Mouse (Mus musculus) MEL (cell line): ENCODE data around the gene Plin1. TPM values are rescaled to one million over a fixed set of nuclear protein-coding genes. Genes with fewer than 3 reads are reported as not detected.

Experiments used
- DNase-seq: peaks from one replicate; pipeline ENCODE4 v3.0.0; 2011; ENCODE audit warnings: low read depth, low spot score
- H3K27ac ChIP-seq: 2 replicates; pipeline ENCODE4 v1.5.1; 2012; ENCODE audit warnings: low read depth, mild to moderate bottlenecking, control low read depth, low read length, moderate library complexity; ENCODE audit not compliant: control insufficient read depth
- H3K27me3 ChIP-seq, 2 experiments: fragments of 150-350 bp in 1 of 2; sonication (generic) in 1 of 2; 2 replicates each; pipeline ENCODE4 v1.6.1; 2012; ENCODE audit warnings: low read length in 2 of 2, mild to moderate bottlenecking in 2 of 2, improper control_type of control experiment in 1 of 2, moderate library complexity in 1 of 2; ENCODE audit not compliant: insufficient read depth in 2 of 2, control insufficient read depth in 1 of 2
- H3K36me3 ChIP-seq, 2 experiments: 2 replicates each; pipeline ENCODE4 v1.6.1; 2012 to 2014; ENCODE audit warnings: low read length in 2 of 2, improper control_type of control experiment in 1 of 2, inconsistent platforms in 1 of 2, mild to moderate bottlenecking in 1 of 2; ENCODE audit not compliant: insufficient read depth in 2 of 2, control insufficient read depth in 1 of 2
- H3K4me1 ChIP-seq, 2 experiments: fragments of 150-350 bp in 1 of 2; sonication (generic) in 1 of 2; 2 replicates each; pipeline ENCODE4 v1.6.1; 2012; ENCODE audit warnings: low read length in 2 of 2, improper control_type of control experiment in 1 of 2, mild to moderate bottlenecking in 1 of 2; ENCODE audit not compliant: insufficient read depth in 2 of 2, control insufficient read depth in 1 of 2
- H3K4me3 ChIP-seq, 2 experiments: fragments of 150-350 bp in 1 of 2; sonication (generic) in 1 of 2; 2 replicates each; pipeline ENCODE4 v1.5.1; 2012; ENCODE audit warnings: low read depth in 2 of 2, low read length in 2 of 2, mild to moderate bottlenecking in 2 of 2, moderate library complexity in 2 of 2, control low read depth in 1 of 2, improper control_type of control experiment in 1 of 2; ENCODE audit not compliant: control insufficient read depth in 1 of 2, insufficient read depth in 1 of 2
- H3K79me2 ChIP-seq: 2 replicates; pipeline ENCODE4 v1.6.1; 2012; ENCODE audit warnings: mild to moderate bottlenecking, low read length, moderate library complexity; ENCODE audit not compliant: control insufficient read depth, poor library complexity, insufficient read depth
- H3K9ac ChIP-seq: 2 replicates; pipeline ENCODE4 v1.6.1; 2012; ENCODE audit warnings: low read depth, mild to moderate bottlenecking, control low read depth, low read length, moderate library complexity; ENCODE audit not compliant: control insufficient read depth, poor library complexity, severe bottlenecking
- H3K9me3 ChIP-seq: fragments of 150-350 bp; sonication (generic); replicated peaks from 2 replicates; pipeline ENCODE4 v1.6.1; 2012; ENCODE audit warnings: mild to moderate bottlenecking, low read length, improper control_type of control experiment, moderate library complexity; ENCODE audit not compliant: insufficient read depth
- BHLHE40 ChIP-seq: IDR thresholded peaks from 2 replicates; pipeline ENCODE4 v1.6.1; 2012; ENCODE audit warnings: low read depth, mild to moderate bottlenecking, inconsistent platforms, low read length, improper control_type of control experiment, borderline replicate concordance
- CHD1 ChIP-seq: IDR thresholded peaks from 2 replicates; pipeline ENCODE4 v1.6.1; 2012; ENCODE audit warnings: low read depth, mild to moderate bottlenecking, inconsistent platforms, low read length, improper control_type of control experiment
- CHD2 ChIP-seq: IDR thresholded peaks from 2 replicates; pipeline ENCODE4 v1.6.1; 2011; ENCODE audit warnings: low read length, improper control_type of control experiment
- CTCF ChIP-seq, 3 experiments: IDR thresholded peaks in 2 of 3; conservative IDR thresholded peaks in 1 of 3; 2 replicates each; pipeline ENCODE4 v1.5.1; 2011 to 2012; ENCODE audit warnings: low read length in 3 of 3, low read depth in 2 of 3, mild to moderate bottlenecking in 2 of 3, improper control_type of control experiment in 1 of 3, inconsistent platforms in 1 of 3, mixed read lengths in 1 of 3, moderate library complexity in 1 of 3; ENCODE audit not compliant: control insufficient read depth in 1 of 3, insufficient read depth in 1 of 3, poor library complexity in 1 of 3, severe bottlenecking in 1 of 3
- ELF1 ChIP-seq: IDR thresholded peaks from 2 replicates; pipeline ENCODE4 v1.6.1; 2014; ENCODE audit warnings: low read depth, mild to moderate bottlenecking, inconsistent platforms, low read length, improper control_type of control experiment, moderate library complexity
- EP300 ChIP-seq, 2 experiments: IDR thresholded peaks; 2 replicates each; pipeline ENCODE4 v1.6.1; 2011; ENCODE audit warnings: improper control_type of control experiment in 2 of 2, low read length in 2 of 2, low read depth in 1 of 2, mild to moderate bottlenecking in 1 of 2
- HCFC1 ChIP-seq: IDR thresholded peaks from 2 replicates; pipeline ENCODE4 v1.6.1; 2012; ENCODE audit warnings: low read depth, mild to moderate bottlenecking, inconsistent platforms, low read length, improper control_type of control experiment, moderate library complexity
- JUND ChIP-seq: IDR thresholded peaks from 2 replicates; pipeline ENCODE4 v1.6.1; 2011; ENCODE audit warnings: low read depth, mild to moderate bottlenecking, improper control_type of control experiment, low read length
- KAT2A ChIP-seq: conservative IDR thresholded peaks from 2 replicates; pipeline ENCODE4 v1.6.1; 2012; ENCODE audit warnings: low read depth, low read length, improper control_type of control experiment, inconsistent platforms
- MAZ ChIP-seq: IDR thresholded peaks from 2 replicates; pipeline ENCODE4 v1.6.1; 2012; ENCODE audit warnings: low read depth, mild to moderate bottlenecking, inconsistent platforms, low read length, improper control_type of control experiment
- MEF2A ChIP-seq: IDR thresholded peaks from 2 replicates; pipeline ENCODE4 v1.6.1; 2014; ENCODE audit warnings: low read depth, mild to moderate bottlenecking, inconsistent platforms, low read length, improper control_type of control experiment; ENCODE audit not compliant: poor library complexity, insufficient replicate concordance, severe bottlenecking; ENCODE audit errors: extremely low read depth
- MXI1 ChIP-seq: IDR thresholded peaks from 2 replicates; pipeline ENCODE4 v1.6.1; 2011; ENCODE audit warnings: mild to moderate bottlenecking, low read depth, low read length, improper control_type of control experiment
- MYB ChIP-seq: IDR thresholded peaks from 2 replicates; pipeline ENCODE4 v1.6.1; 2011; ENCODE audit warnings: mild to moderate bottlenecking, low read depth, low read length, improper control_type of control experiment
- MYC ChIP-seq: IDR thresholded peaks from 2 replicates; pipeline ENCODE4 v1.6.1; 2011; ENCODE audit warnings: low read depth, mild to moderate bottlenecking, low read length, improper control_type of control experiment, moderate library complexity
- NRF1 ChIP-seq: IDR thresholded peaks from 2 replicates; pipeline ENCODE4 v1.6.1; 2014; ENCODE audit warnings: low read depth, mild to moderate bottlenecking, inconsistent platforms, low read length, improper control_type of control experiment, moderate library complexity; ENCODE audit not compliant: poor library complexity, insufficient read depth, severe bottlenecking
- POLR2A ChIP-seq, 2 experiments: IDR thresholded peaks; 2 replicates each; pipeline ENCODE4 v1.6.1; 2011 to 2012; ENCODE audit warnings: low read length in 2 of 2, mild to moderate bottlenecking in 2 of 2, control low read depth in 1 of 2, improper control_type of control experiment in 1 of 2, low read depth in 1 of 2, moderate library complexity in 1 of 2; ENCODE audit not compliant: control insufficient read depth in 1 of 2, insufficient read depth in 1 of 2, poor library complexity in 1 of 2
- POLR2AphosphoS5 ChIP-seq: IDR thresholded peaks from 2 replicates; pipeline ENCODE4 v1.6.1; 2012; ENCODE audit warnings: low read depth, borderline replicate concordance, mild to moderate bottlenecking, inconsistent platforms, low read length, moderate library complexity, mixed read lengths
- RAD21 ChIP-seq: IDR thresholded peaks from 2 replicates; pipeline ENCODE4 v1.6.1; 2011; ENCODE audit warnings: mild to moderate bottlenecking, low read depth, low read length, improper control_type of control experiment
- SMC3 ChIP-seq: IDR thresholded peaks from 2 replicates; pipeline ENCODE4 v1.6.1; 2011; ENCODE audit warnings: low read depth, low read length, improper control_type of control experiment
- TCF12 ChIP-seq: IDR thresholded peaks from 2 replicates; pipeline ENCODE4 v1.6.1; 2014; ENCODE audit warnings: low read depth, mild to moderate bottlenecking, inconsistent platforms, low read length, improper control_type of control experiment, moderate library complexity
- USF1 ChIP-seq: IDR thresholded peaks from 2 replicates; pipeline ENCODE4 v1.6.1; 2014; ENCODE audit warnings: low read depth, mild to moderate bottlenecking, inconsistent platforms, low read length, improper control_type of control experiment, moderate library complexity
- USF2 ChIP-seq, 2 experiments: IDR thresholded peaks; 2 replicates each; pipeline ENCODE4 v1.6.1; 2011 to 2012; ENCODE audit warnings: improper control_type of control experiment in 2 of 2, low read length in 2 of 2, borderline replicate concordance in 1 of 2, inconsistent platforms in 1 of 2, low read depth in 1 of 2, mild to moderate bottlenecking in 1 of 2; ENCODE audit not compliant: insufficient read depth in 1 of 2
- ZC3H11A ChIP-seq: IDR thresholded peaks from 2 replicates; pipeline ENCODE4 v1.6.1; 2012; ENCODE audit warnings: low read depth, mild to moderate bottlenecking, inconsistent platforms, low read length, improper control_type of control experiment
- ZKSCAN1 ChIP-seq: IDR thresholded peaks from 2 replicates; pipeline ENCODE4 v1.6.1; 2012; ENCODE audit warnings: low read depth, mild to moderate bottlenecking, inconsistent platforms, low read length, improper control_type of control experiment, moderate library complexity
- polyA plus RNA-seq, 2 experiments: library from polyadenylated mRNA; stranded (reverse) in 1 of 2; unstranded in 1 of 2; fragments of >175 nt in 1 of 2; fragments of >200 nt in 1 of 2; gene quantifications; 2 replicates each; pipeline versions ENCODE4 v1.2.1 to v1.2.4; 2012; ENCODE audit warnings: low replicate concordance in 2 of 2, low read depth in 1 of 2; ENCODE audit not compliant: insufficient read length in 2 of 2, insufficient read depth in 1 of 2, missing spikeins in 1 of 2
- total RNA-seq: library from RNA; depleted of rRNA; stranded (reverse); fragments of 300-350 nt; gene quantifications from 2 replicates; pipeline ENCODE4 v1.2.3, GENCODE M21; 2012

Plin1 gene
- total and polyA plus RNA-seq, 3 experiments, result 0.08 to 0.19 TPM; not detected in 1

- TF ChIP-seq MYC (no peak), NRF1 (peak; percentile 47; the same call in 1 of the 2 replicates), ZC3H11A (no peak), RAD21 (no peak), POLR2AphosphoS5 (no peak), ELF1 (no peak), POLR2A (IDR thresholded peaks at IDR 0.05; ENCODE audit: control insufficient read depth in 1 of 2, insufficient read depth in 1 of 2, low read depth in 1 of 2, low read length in 2 of 2, poor library complexity in 1 of 2) (peak; percentile 77 to 86), SMC3 (no peak), MYB (no peak), KAT2A (no peak), MEF2A (no peak), BHLHE40 (0 out of 2 replicates have a peak, but pooled peaks have one; percentile 10)
These were observed 17.3 kb downstream of the Plin1 start, which contains the start of gene Kif7 (continued) for GRCm38 (mm10) chr7:79715187-79715981.

- Histone ChIP-seq H3K36me3 (no peaks in the 10 kb centered on the region; a peak in 1 of 4 replicates), H3K27ac (no peak overlapping the region), H3K9ac (no peak overlapping the region), H3K27me3 (no peaks in the 10 kb centered on the region), H3K79me2 (peaks cover 1% of the 10 kb centered on the region; the same call in 1 of the 2 replicates), H3K4me3 (no peak overlapping the region), H3K9me3 (no peaks in the 10 kb centered on the region), H3K4me1 (peaks cover 0 to 5% of the 10 kb centered on the region in 2 experiments; a peak in 2 of 4 replicates)
- TF ChIP-seq CHD1, result no peak
- TF ChIP-seq TCF12, result no peak
- TF ChIP-seq EP300 (IDR thresholded peaks at IDR 0.05; ENCODE audit: low read depth in 1 of 2, low read length in 2 of 2), result no peak
- TF ChIP-seq USF1, result no peak
- no peak for TF ChIP-seq ZC3H11A
- no peak for TF ChIP-seq MXI1
- TF ChIP-seq USF2 (IDR thresholded peaks at IDR 0.05; ENCODE audit: borderline replicate concordance in 1 of 2, insufficient read depth in 1 of 2, low read depth in 1 of 2, low read length in 2 of 2), result no peak
- no peak for TF ChIP-seq JUND
- TF ChIP-seq CHD2, result no peak
- no peak for TF ChIP-seq RAD21
- no peak for TF ChIP-seq MAZ
- TF ChIP-seq KAT2A, result no peak
- no peak for TF ChIP-seq CTCF (IDR thresholded peaks at IDR 0.05 in 2 of 3, conservative IDR thresholded peaks at IDR 0.05 in 1 of 3; ENCODE audit: control insufficient read depth in 1 of 3, insufficient read depth in 1 of 3, low read depth in 2 of 3, low read length in 3 of 3, poor library complexity in 1 of 3, severe bottlenecking in 1 of 3)
- TF ChIP-seq HCFC1, result no peak
- TF ChIP-seq ZKSCAN1, result no peak
- no peak for TF ChIP-seq BHLHE40
- no peak for DNase-seq
These were observed 21.9 kb downstream of the Plin1 start for GRCm38 (mm10) chr7:79710831-79711230.
